Mouse (Mus musculus): Measurements from ENCODE around the gene Hsd17b3.

Hsd17b3 gene

DNA sequence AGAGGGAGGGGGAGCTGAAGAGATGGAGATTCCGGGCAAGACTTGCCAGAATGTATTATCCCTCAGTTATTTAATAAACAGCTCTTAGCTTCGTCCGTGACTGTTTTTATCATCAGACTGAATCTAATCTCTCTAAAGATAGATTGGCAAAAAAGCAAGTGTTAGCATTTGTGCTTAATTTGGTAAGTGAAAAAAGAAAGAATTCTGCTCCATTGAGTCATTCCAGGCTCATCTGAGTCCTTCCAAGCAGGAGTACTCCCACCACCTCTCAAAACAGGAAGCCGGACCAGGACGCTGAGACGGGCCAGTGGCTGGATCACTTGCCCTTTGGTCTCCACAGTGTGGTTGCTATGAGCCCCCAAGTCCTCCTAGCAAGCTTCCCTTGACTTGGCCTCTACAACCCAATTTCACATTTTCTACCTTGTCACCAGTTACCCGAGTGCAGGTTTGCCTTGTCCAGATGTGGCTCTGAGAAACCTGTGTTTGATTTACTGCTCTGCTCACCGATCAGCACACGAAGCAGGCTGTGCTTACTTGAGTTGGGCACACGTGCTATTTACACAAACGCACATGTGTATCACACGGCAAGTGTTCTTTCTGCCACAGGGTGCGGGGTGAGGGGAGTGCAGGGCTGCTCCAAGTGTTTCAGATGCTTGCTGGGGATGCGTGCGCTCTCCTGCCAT is 66.1 kb downstream of the Hsd17b3 start:
- no peak for DNase-seq (ENCODE audit: low read depth, low spot score)

DNA sequence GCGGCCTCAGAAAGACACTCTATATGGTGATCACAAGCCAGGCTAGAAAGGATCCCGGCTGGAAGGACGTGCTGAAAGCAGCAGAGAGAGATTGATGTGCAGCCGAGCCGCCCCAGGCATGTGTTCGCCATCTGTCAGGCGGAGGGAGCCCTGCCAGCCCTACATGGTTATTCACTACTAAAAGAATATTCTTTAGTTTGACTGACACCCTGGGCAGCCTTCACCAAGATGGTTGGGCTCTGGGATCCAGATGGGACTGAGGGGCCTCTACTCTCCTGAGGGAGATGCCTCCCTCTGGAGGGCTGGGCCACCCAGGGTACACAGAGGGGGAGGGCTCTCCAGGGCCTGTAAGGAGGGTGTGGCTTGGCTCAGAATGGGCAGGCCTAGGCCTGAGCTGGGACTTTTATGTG is 68.1 kb downstream of the Hsd17b3 start:
- peak; percentile 89 for DNase-seq (ENCODE audit: low read depth, low spot score)

DNA sequence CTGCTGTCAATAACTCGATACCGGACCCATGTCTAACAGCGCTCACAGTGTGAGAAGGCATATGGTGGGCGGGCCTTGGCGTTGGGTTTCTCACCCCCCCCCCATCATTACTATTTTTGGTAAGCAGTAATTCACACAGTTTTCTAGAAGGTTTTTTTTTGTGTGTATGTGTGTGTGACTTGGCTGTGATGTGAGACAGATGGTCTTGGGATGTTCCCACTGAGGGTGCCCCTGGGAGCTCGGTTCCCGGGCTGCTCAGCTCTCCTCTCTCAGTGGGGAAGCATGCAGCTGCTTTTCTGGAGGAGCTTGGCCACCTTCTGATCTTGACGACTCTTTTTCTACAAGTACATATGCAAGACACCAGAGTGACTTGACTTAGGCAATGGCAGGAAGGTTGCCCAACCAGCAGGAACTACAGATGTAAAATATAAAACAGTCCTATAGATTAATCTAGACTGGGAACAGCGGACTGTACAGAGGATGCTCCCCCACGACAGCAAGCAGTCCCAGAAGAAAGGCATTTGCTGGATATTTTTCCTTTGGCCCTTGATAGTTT is 70.4 kb downstream of the Hsd17b3 start:
- DNase-seq (ENCODE audit: low read depth, low spot score), result no peak

DNA sequence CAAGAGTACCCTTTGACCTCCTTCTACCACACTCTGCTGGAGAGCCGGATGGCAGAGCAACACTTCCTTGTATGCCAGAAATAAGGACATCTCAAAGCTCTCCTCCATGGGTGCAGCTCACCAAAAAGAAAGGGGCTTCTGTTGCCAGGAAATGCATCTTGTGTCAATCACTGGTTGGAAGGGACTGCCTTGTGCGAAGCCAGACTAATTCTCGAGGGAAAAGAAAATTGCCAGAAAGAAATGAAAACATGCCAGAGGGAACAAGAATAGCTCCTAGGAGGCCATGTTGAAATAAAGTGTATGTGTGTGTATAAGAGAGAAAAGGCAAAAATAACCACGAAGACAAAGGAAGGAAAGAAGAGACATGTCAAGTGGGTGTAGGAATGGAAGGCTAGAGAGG is 73.0 kb downstream of the Hsd17b3 start:
- no peak for DNase-seq (ENCODE audit: low read depth, low spot score)

DNA sequence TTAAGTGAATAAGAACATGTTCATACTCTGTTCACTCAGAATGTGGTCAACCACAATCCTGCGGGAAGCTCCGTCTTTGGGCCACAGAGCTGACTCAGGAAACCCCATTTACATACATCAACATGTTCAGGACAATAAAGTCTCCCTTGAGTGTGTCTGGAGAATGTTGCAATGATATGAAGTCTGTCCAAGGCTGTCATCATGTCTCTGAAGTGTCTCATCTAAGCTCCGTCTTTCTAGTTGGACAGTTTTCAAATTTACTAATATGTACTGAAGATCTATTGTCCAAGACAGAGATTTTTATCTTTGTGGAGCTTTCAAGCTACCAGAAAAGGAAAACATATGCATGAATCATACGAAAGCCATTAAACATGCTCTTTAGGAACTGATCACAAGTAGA is 77.9 kb downstream of the Hsd17b3 start:
- DNase-seq (ENCODE audit: low read depth, low spot score), result no peak
